Mouse (Mus musculus) frontal cortex, postnatal 25 days (tissue): ENCODE results near the gene Rpl36a-ps1.
"Not testable (repeated sequence)": the region's sequence is repeated elsewhere in the genome, so short reads cannot be mapped to it uniquely, and the experiment has no call there.

Experiments used
- DNase-seq, 2 experiments: peaks; one replicate each; pipeline ENCODE4 v3.0.0; 2022; ENCODE audit warnings: low spot score in 2 of 2

Gene Rpl36a-ps1

DNA sequence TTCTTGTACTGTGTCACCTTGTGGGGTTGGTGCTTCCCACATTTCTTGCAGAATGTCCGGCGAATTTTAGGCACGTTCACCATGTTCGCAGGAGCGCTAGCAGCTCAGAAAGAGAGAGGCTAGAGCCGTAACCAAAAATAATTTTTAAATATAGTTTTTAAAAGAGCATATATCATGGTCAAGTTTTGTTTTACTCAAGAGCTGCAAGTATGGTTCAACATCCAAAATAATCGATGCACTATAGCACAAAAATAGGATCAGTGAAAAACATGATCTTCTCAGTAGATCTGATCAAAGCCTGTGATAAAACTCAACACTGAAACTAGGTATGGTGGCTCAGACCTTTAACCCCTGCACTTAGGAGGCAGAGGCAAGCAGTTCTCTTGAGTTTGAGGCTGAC, at the start of gene Rpl36a-ps1:
Gene Rpl36a-ps1 (minus strand): TSS at position 101 of the 400 bp plus-strand sequence.
- DNase-seq = no peak

DNA sequence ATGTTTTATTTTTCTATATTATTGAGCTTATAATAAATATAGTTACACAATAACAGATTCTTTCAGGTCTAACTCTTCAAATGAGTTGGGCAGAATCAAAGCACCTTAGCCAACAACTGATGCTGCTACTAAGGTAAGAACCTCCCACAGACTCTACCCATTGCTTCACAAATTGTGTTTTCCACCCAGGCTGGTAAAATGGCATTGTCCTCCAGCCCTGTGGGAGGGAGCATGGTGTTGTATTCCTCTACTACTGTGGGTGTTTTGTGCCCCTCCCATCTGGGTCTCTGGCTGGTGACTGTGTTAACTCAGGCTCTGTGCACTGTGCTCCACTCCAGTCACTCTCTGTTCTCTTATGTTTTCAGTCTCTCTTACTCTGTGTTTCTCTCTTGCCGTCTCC, 49.4 kb upstream of the Rpl36a-ps1 start:
- DNase-seq = no peak

DNA sequence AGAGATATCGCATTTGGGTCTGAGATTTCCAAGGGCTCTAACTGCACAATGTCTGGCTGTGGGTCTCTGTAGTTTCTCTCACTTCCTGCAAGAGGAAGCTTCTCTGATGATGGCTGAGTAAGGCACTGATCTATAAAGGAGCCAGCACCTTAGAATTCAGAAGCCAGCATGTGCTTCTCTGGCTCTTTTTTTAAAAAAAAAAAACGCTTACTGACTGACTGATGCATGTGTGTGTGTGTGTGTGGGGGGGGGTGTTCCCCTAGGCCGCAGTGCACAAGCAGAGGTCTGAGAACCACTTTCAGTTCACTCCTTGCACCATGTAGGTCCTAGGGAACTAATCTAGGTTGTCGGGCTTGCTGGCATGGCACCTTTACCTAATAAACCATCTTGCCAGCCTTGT, 47.3 kb upstream of the Rpl36a-ps1 start:
- no peak for DNase-seq

DNA sequence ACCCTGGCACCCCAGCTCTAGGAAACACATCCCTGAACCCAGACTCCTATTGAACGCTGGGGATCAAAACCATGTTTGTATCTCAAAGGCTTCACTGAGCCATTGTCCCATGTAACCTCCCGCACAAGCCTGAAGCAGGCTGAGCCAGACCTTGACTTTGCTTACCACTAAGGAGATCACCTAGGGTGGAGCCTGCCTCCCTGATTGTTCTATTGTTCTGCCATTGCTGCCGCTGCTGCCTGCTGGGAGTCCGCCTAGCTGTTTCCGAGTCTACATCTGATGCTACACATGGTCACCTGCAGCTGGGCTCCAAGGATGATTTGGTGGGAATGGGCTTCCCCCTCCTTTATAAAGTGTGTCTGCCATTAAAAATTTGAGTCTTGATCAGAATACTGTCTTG, 45.2 kb upstream of the Rpl36a-ps1 start:
- not testable (repeated sequence) for DNase-seq

DNA sequence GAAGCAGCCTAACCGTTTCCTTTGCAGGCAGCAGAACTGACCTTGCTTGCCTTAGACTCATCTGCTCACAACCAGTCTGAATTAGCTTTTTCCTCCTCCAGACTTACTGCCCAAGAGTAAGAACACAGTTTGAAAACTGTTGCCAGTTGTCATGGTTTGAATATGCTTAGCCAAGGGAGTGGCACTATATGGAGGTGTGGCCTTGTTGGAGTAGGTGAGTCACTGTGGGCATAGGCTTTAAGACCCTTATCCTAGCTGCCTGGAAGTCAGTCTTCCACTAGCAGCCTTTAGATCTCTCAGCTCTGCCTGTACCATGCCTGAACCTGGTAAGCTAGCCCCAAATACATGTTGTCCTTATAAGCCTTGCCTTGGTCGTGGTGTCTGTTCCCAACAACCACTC, 43.6 kb upstream of the Rpl36a-ps1 start:
- DNase-seq = no peak

DNA sequence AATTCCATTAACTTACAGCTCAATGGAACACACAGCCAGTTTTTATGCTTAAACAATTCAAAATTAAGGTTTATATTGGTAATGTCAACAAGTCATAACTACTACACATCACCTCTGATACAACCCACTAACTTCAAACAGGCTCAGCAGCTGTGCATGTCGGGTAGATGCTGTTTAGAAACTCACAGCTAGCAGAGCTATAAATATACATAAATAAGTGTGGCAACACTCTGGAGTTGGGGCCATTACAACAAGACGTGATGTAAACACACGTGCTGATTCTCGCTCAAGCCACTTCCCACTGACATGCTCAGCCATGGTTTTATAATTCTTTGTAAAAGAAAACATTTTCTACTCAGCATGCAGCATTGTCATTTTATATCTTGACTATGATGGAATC, 41.9 kb upstream of the Rpl36a-ps1 start:
- DNase-seq = no peak

GRCm38 (mm10) chr14:99034851-99035250, 40.7 kb upstream of the Rpl36a-ps1 start:
- DNase-seq = not testable (repeated sequence)

DNA sequence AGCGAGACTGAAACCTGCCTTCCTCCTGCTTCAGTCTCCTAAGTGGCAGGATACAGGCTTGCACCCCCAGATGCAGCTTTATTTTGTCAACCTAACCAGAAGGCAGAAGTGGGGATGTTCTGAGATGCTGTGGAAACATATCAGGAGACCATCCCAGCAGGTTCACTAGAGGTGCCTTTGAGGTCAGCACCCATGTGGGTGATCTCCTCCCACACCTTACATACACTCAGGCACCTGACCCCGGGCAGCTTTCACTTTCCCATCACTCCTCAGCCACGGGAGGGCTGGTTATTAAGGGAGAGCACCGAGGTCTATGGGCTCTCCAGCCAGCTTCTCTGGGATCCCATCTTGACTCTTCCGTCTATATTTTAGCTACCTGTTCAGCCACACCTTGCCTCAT, 38.5 kb upstream of the Rpl36a-ps1 start:
- no peak for DNase-seq

DNA sequence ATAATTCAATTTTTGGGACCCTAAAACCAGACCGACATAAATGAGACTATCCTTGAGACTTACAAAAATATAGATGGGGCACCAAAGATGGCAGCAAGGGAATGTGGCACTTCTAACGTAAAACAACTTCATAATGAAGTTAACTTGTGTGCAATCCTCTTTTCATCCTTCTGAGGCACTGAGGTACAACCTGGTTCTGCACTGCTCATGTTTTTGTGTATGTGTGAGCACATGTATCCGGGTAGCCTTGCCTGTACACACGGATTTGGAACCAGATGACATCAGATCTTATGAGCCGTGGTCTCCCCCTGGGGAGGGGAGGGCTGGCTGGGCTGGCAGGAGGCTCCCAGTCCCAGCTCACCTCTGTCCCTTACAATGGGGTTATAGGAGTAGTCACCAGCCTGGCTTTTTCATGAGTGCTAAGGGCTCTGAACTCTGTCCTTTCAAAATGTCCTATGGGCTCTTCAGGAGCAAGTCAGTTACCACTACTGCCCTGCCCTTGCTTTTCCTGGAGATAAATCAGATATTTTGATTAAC, 37.3 kb upstream of the Rpl36a-ps1 start:
- DNase-seq = no peak

DNA sequence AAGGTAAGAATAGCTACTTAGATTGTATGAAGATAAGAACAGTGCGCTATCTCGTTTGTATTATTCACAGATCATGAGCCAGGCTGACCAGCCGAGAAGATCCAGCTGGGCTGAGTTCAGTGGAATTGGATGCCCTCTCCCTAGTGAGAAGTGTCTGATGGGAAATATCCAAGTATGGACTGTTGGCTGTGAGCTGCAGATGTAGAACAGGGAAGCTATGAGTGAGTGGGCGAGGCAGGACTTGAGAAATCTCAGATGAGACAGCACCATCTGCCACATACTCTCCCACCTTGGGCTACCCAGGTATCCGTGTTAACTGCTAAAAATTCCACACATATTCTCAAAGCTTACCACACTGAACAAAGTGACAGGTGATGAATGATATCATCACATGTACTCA, 35.9 kb upstream of the Rpl36a-ps1 start:
- no peak for DNase-seq

- DNase-seq = no peak
Measured at GRCm38 (mm10) chr14:99022346-99023086, 28.4 kb upstream of the Rpl36a-ps1 start.

DNA sequence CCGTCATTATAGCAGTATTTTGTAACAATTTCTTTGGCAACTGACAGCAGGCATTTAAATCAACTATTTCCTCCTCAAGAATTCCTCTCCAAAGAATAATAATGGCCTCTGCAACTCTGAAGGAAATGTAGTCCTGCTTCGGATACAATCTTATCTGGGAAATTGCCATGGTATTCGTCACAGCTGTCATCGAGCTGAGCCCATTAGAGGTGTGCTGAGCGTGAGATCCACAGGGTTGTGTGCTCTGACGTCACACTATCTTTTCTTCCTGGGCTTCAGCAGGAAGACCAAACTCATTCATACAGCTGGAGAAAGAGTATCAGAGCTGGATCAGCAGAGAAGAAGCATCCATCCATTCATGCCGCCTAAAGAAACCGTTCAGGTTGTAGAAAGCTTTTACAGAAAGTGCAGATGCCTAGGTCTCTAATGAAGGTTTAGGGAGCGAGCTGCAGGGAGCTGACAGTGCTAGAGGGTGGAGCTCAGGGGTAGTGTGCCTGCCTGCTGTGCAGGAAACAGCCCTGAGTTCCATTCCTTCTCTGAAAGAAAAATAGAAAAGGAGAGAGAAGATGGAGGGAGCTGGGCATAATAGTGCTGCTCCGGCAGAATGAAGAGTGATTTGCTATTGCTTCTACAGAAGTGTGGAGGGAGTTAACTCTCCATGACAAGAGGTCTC, 25.2 kb upstream of the Rpl36a-ps1 start:
- no peak for DNase-seq

DNA sequence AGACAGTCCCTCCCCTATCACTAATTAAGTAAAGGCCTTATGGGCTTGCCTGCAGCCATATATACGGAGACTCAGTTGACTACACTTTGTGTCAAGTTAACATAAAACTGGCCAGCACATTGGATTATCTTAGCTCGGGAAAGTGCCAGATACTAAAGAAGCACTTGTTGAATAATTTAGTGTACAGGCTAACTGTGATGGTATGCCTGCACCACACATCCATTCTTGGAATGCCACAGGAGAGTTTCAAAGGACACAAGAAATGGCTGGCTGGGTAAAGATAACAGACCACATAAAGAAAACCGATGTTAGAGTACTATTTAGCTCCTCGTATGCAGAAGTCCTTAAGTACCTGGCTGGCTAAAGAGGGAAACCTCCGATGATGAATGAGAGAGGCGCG, 24.6 kb upstream of the Rpl36a-ps1 start:
- DNase-seq = no peak

DNA sequence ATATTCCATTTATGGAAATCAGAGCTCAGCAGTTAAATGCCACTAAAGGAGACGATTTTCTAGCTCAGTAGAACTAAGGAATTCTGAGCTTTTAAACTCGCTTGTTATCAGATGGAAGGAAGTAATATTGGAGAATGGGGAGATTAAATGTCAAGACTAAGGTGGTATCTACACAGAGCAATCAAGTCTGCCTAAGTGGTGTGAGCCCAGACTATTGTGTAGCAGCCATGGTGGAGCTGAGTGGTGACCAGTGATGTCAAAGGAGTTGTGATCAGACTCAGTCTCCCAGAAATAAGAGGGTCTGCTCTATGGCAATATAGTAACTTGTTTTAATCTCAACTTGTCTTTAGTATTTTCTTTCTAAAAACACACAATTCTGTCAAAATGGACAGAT, 16.8 kb upstream of the Rpl36a-ps1 start:
- no peak for DNase-seq

GRCm38 (mm10) chr14:99010224-99010919, 16.3 kb upstream of the Rpl36a-ps1 start:
- no peak for DNase-seq

DNA sequence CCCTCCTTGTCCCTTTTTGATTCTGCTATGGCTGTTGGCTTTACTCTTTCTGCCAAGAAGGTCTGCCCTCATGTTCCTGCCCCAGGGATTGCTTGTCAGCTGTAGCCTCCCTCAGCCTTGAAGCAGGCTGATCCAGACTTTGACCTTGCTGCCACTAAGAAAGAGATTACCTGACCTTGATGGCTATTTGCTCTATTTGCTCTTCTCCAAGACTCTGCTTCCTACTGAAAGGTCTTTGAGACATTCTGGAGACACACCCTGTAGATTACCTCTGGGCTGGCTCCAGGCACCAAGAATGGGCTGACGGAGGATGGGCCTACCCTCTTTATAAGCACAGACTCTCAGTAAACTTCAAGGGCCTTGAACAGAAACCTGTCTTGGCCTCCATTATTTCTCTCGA, 1.6 kb downstream of the Rpl36a-ps1 start:
- no peak for DNase-seq

- DNase-seq = no peak
Measured at GRCm38 (mm10) chr14:98990636-98991035, 3.5 kb downstream of the Rpl36a-ps1 start.

DNA sequence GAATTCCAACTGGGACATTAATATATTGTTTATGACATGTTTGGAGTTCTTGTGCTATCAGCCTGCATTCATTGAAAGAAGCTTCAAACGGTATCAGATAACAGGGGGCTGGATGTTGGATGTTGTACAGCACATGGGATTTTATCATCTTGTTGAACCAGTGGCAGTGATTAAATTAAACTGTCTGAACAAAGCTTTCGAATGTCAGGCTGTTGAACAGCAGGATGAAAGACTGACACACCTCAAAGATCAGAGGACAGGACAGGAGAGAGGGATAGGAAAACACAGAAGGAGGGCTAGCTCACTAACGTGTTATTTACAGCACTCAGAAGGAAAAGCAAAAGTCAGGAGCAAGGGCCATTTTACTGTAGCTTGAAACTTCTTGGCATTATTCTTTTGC, 4.3 kb downstream of the Rpl36a-ps1 start:
- DNase-seq = no peak

DNA sequence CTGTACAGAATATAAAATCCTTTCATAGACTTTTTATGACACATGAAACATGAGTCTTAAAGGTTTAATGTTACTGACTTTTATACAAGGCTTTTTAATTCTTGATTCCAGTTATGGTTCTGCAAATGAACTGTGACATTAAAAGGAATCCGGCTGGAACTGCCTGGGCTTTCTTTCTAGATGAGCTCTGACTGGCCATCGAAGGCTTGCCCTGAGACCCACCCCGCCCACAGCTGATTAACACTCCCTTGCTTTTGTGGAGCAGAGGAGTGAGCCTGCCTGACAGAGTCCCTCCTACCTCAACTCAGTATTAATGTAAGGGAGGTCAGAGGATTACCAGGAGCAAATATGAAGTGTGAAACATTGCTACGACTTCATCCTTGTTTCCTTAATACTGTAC, 22.2 kb downstream of the Rpl36a-ps1 start:
- DNase-seq = no peak

- no peak for DNase-seq
Measured at GRCm38 (mm10) chr14:98958978-98959658, 35.0 kb downstream of the Rpl36a-ps1 start.

DNA sequence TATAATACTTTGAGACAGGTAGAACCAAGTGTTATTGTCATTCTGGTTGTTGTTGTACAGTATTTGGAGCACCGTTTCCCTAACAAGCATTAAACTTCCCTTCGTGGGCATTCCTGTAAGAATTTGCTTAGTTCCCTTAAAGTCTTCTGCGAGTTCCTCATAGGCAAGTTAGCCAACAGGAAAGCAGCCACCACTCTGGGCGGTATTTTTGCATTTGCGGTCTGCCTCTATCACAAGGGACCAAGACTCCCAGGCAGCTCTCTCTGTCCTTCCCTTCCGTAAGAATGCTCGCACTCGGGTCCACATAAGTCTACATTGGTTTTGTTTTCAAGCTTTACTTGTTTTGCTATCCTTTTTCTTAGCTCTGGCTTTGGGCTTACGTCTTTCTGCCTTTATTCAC, 37.3 kb downstream of the Rpl36a-ps1 start:
- DNase-seq = no peak

GRCm38 (mm10) chr14:98952441-98952840, 41.7 kb downstream of the Rpl36a-ps1 start:
- DNase-seq = no peak
